Mouse (Mus musculus) embryonic fibroblast, embryonic 13.5 days (primary cell): Measurements from ENCODE around the gene Dlgap5.

Experiments
- CTCF ChIP-seq: IDR thresholded peaks from 2 replicates; pipeline ENCODE4 v1.5.1; 2011; ENCODE audit warnings: mild to moderate bottlenecking, control low read depth, low read length, moderate library complexity, borderline replicate concordance; ENCODE audit not compliant: insufficient read depth
- POLR2A ChIP-seq: IDR thresholded peaks from 2 replicates; pipeline ENCODE4 v1.6.1; 2011; ENCODE audit warnings: low read depth, mild to moderate bottlenecking, control low read depth, low read length, moderate library complexity

- TF ChIP-seq CTCF (no peak), POLR2A (no peak)
Observed at GRCm38 (mm10) chr14:47393354-47394094, 24.7 kb downstream of the Dlgap5 start.
